Mouse (Mus musculus) MEL (cell line): Measurements from ENCODE around the gene Prr3. TPM values are rescaled to one million over a fixed set of nuclear protein-coding genes. Genes with fewer than 3 reads are reported as not detected.

Source experiments
- DNase-seq: peaks from one replicate; pipeline ENCODE4 v3.0.0; 2011; ENCODE audit warnings: low read depth, low spot score
- H3K27ac ChIP-seq: 2 replicates; pipeline ENCODE4 v1.5.1; 2012; ENCODE audit warnings: low read depth, mild to moderate bottlenecking, control low read depth, low read length, moderate library complexity; ENCODE audit not compliant: control insufficient read depth
- H3K27me3 ChIP-seq, 2 experiments: fragments of 150-350 bp in 1 of 2; sonication (generic) in 1 of 2; 2 replicates each; pipeline ENCODE4 v1.6.1; 2012; ENCODE audit warnings: low read length in 2 of 2, mild to moderate bottlenecking in 2 of 2, improper control_type of control experiment in 1 of 2, moderate library complexity in 1 of 2; ENCODE audit not compliant: insufficient read depth in 2 of 2, control insufficient read depth in 1 of 2
- H3K36me3 ChIP-seq, 2 experiments: 2 replicates each; pipeline ENCODE4 v1.6.1; 2012 to 2014; ENCODE audit warnings: low read length in 2 of 2, improper control_type of control experiment in 1 of 2, inconsistent platforms in 1 of 2, mild to moderate bottlenecking in 1 of 2; ENCODE audit not compliant: insufficient read depth in 2 of 2, control insufficient read depth in 1 of 2
- H3K4me1 ChIP-seq, 2 experiments: fragments of 150-350 bp in 1 of 2; sonication (generic) in 1 of 2; 2 replicates each; pipeline ENCODE4 v1.6.1; 2012; ENCODE audit warnings: low read length in 2 of 2, improper control_type of control experiment in 1 of 2, mild to moderate bottlenecking in 1 of 2; ENCODE audit not compliant: insufficient read depth in 2 of 2, control insufficient read depth in 1 of 2
- H3K4me3 ChIP-seq, 2 experiments: fragments of 150-350 bp in 1 of 2; sonication (generic) in 1 of 2; 2 replicates each; pipeline ENCODE4 v1.5.1; 2012; ENCODE audit warnings: low read depth in 2 of 2, low read length in 2 of 2, mild to moderate bottlenecking in 2 of 2, moderate library complexity in 2 of 2, control low read depth in 1 of 2, improper control_type of control experiment in 1 of 2; ENCODE audit not compliant: control insufficient read depth in 1 of 2, insufficient read depth in 1 of 2
- H3K79me2 ChIP-seq: 2 replicates; pipeline ENCODE4 v1.6.1; 2012; ENCODE audit warnings: mild to moderate bottlenecking, low read length, moderate library complexity; ENCODE audit not compliant: control insufficient read depth, poor library complexity, insufficient read depth
- H3K9ac ChIP-seq: 2 replicates; pipeline ENCODE4 v1.6.1; 2012; ENCODE audit warnings: low read depth, mild to moderate bottlenecking, control low read depth, low read length, moderate library complexity; ENCODE audit not compliant: control insufficient read depth, poor library complexity, severe bottlenecking
- H3K9me3 ChIP-seq: fragments of 150-350 bp; sonication (generic); replicated peaks from 2 replicates; pipeline ENCODE4 v1.6.1; 2012; ENCODE audit warnings: mild to moderate bottlenecking, low read length, improper control_type of control experiment, moderate library complexity; ENCODE audit not compliant: insufficient read depth
- BHLHE40 ChIP-seq: IDR thresholded peaks from 2 replicates; pipeline ENCODE4 v1.6.1; 2012; ENCODE audit warnings: low read depth, mild to moderate bottlenecking, inconsistent platforms, low read length, improper control_type of control experiment, borderline replicate concordance
- CHD2 ChIP-seq: IDR thresholded peaks from 2 replicates; pipeline ENCODE4 v1.6.1; 2011; ENCODE audit warnings: low read length, improper control_type of control experiment
- EP300 ChIP-seq, 2 experiments: IDR thresholded peaks; 2 replicates each; pipeline ENCODE4 v1.6.1; 2011; ENCODE audit warnings: improper control_type of control experiment in 2 of 2, low read length in 2 of 2, low read depth in 1 of 2, mild to moderate bottlenecking in 1 of 2
- ETS1 ChIP-seq: IDR thresholded peaks from 2 replicates; pipeline ENCODE4 v1.6.1; 2012; ENCODE audit warnings: low read depth, mild to moderate bottlenecking, inconsistent platforms, low read length, improper control_type of control experiment, moderate library complexity
- GATA1 ChIP-seq: IDR thresholded peaks from 2 replicates; pipeline ENCODE4 v1.6.1; 2011; ENCODE audit warnings: low read depth, low read length, improper control_type of control experiment
- HCFC1 ChIP-seq: IDR thresholded peaks from 2 replicates; pipeline ENCODE4 v1.6.1; 2012; ENCODE audit warnings: low read depth, mild to moderate bottlenecking, inconsistent platforms, low read length, improper control_type of control experiment, moderate library complexity
- MAFK ChIP-seq: IDR thresholded peaks from 2 replicates; pipeline ENCODE4 v1.6.1; 2011; ENCODE audit warnings: low read depth, mild to moderate bottlenecking, low read length, improper control_type of control experiment, borderline replicate concordance
- MAX ChIP-seq: IDR thresholded peaks from 2 replicates; pipeline ENCODE4 v1.6.1; 2011; ENCODE audit warnings: low read length, improper control_type of control experiment
- MEF2A ChIP-seq: IDR thresholded peaks from 2 replicates; pipeline ENCODE4 v1.6.1; 2014; ENCODE audit warnings: low read depth, mild to moderate bottlenecking, inconsistent platforms, low read length, improper control_type of control experiment; ENCODE audit not compliant: poor library complexity, insufficient replicate concordance, severe bottlenecking; ENCODE audit errors: extremely low read depth
- MXI1 ChIP-seq: IDR thresholded peaks from 2 replicates; pipeline ENCODE4 v1.6.1; 2011; ENCODE audit warnings: mild to moderate bottlenecking, low read depth, low read length, improper control_type of control experiment
- MYB ChIP-seq: IDR thresholded peaks from 2 replicates; pipeline ENCODE4 v1.6.1; 2011; ENCODE audit warnings: mild to moderate bottlenecking, low read depth, low read length, improper control_type of control experiment
- MYC ChIP-seq: IDR thresholded peaks from 2 replicates; pipeline ENCODE4 v1.6.1; 2011; ENCODE audit warnings: low read depth, mild to moderate bottlenecking, low read length, improper control_type of control experiment, moderate library complexity
- SIN3A ChIP-seq: IDR thresholded peaks from 2 replicates; pipeline ENCODE4 v1.6.1; 2012; ENCODE audit warnings: low read length, improper control_type of control experiment, inconsistent platforms
- TBP ChIP-seq: IDR thresholded peaks from 2 replicates; pipeline ENCODE4 v1.8.0; 2011; ENCODE audit warnings: low read depth, low read length, improper control_type of control experiment
- USF1 ChIP-seq: IDR thresholded peaks from 2 replicates; pipeline ENCODE4 v1.6.1; 2014; ENCODE audit warnings: low read depth, mild to moderate bottlenecking, inconsistent platforms, low read length, improper control_type of control experiment, moderate library complexity
- ZKSCAN1 ChIP-seq: IDR thresholded peaks from 2 replicates; pipeline ENCODE4 v1.6.1; 2012; ENCODE audit warnings: low read depth, mild to moderate bottlenecking, inconsistent platforms, low read length, improper control_type of control experiment, moderate library complexity
- ZNF384 ChIP-seq: IDR thresholded peaks from 2 replicates; pipeline ENCODE4 v1.6.1; 2012; ENCODE audit warnings: low read depth, mild to moderate bottlenecking, inconsistent platforms, low read length, improper control_type of control experiment
- polyA plus RNA-seq, 2 experiments: library from polyadenylated mRNA; stranded (reverse) in 1 of 2; unstranded in 1 of 2; fragments of >175 nt in 1 of 2; fragments of >200 nt in 1 of 2; gene quantifications; 2 replicates each; pipeline versions ENCODE4 v1.2.1 to v1.2.4; 2012; ENCODE audit warnings: low replicate concordance in 2 of 2, low read depth in 1 of 2; ENCODE audit not compliant: insufficient read length in 2 of 2, insufficient read depth in 1 of 2, missing spikeins in 1 of 2
- total RNA-seq: library from RNA; depleted of rRNA; stranded (reverse); fragments of 300-350 nt; gene quantifications from 2 replicates; pipeline ENCODE4 v1.2.3, GENCODE M21; 2012

The Prr3 gene
- total and polyA plus RNA-seq, 3 experiments: 13.8 to 48.1 TPM; not detected in 1

GRCm38 (mm10) chr17:36000349-36000748 is 20.3 kb upstream of the Prr3 start:
- Histone ChIP-seq H3K4me3 (no peak overlapping the region), H3K79me2 (peaks cover 60% of the 10 kb centered on the region), H3K27ac (peak overlapping the region; percentile 98), H3K9me3 (no peaks in the 10 kb centered on the region), H3K9ac (peak overlapping the region; percentile 49), H3K4me1 (peaks cover 26 to 43% of the 10 kb centered on the region in 2 experiments), H3K36me3 (peaks cover 4 to 50% of the 10 kb centered on the region in 2 experiments), H3K27me3 (no peaks in the 10 kb centered on the region)
- TF ChIP-seq ZKSCAN1 (no peak), EP300 (IDR thresholded peaks at IDR 0.05; ENCODE audit: low read depth in 1 of 2, low read length in 2 of 2) (peak in 1 of 2 experiments; percentile 55; a peak in 1 of 4 replicates), CHD2 (no peak), MAX (peak; percentile 47; the same call in 1 of the 2 replicates), MAFK (no peak), TBP (no peak), BHLHE40 (peak; percentile 37; the same call in 1 of the 2 replicates), ZNF384 (peak; percentile 76), GATA1 (0 out of 2 replicates have a peak, but pooled peaks have one; percentile 35), MXI1 (no peak; the same call in 1 of the 2 replicates), HCFC1 (no peak), MYC (0 out of 2 replicates have a peak, but pooled peaks have one; percentile 55), ETS1 (peak; percentile 78)
- DNase-seq: peak; percentile 84

- Histone ChIP-seq H3K9me3 (no peaks in the 10 kb centered on the region), H3K36me3 (peaks cover 2 to 48% of the 10 kb centered on the region in 2 experiments), H3K4me3 (peak overlapping the region; percentile 7 to 35; a peak in 3 of 4 replicates), H3K27ac (peak overlapping the region; percentile 98), H3K9ac (peak overlapping the region; percentile 56), H3K27me3 (no peaks in the 10 kb centered on the region), H3K79me2 (peaks cover 62% of the 10 kb centered on the region), H3K4me1 (peaks cover 25 to 41% of the 10 kb centered on the region in 2 experiments)
- DNase-seq: peak; percentile 65
- TF ChIP-seq MEF2A: peak; percentile 60; the same call in 1 of the 2 replicates
- peak; percentile 70 for TF ChIP-seq ZNF384
- peak; percentile 88; the same call in 1 of the 2 replicates for TF ChIP-seq MXI1
- TF ChIP-seq SIN3A: peak; percentile 77; the same call in 1 of the 2 replicates
- peak; percentile 49; the same call in 1 of the 2 replicates for TF ChIP-seq USF1
- peak; percentile 93 for TF ChIP-seq TBP
- TF ChIP-seq ETS1: peak; percentile 66; the same call in 1 of the 2 replicates
- TF ChIP-seq MYB: no peak
- no peak for TF ChIP-seq CHD2
- no peak for TF ChIP-seq MAX
- TF ChIP-seq GATA1: no peak
Measured at GRCm38 (mm10) chr17:35999356-35999755, 19.3 kb upstream of the Prr3 start.
